Mouse (Mus musculus) neural tube, embryonic 15.5 days (tissue): ENCODE results near the gene Lgals2. TPM values are rescaled to one million over a fixed set of nuclear protein-coding genes. Genes with fewer than 3 reads are reported as not detected.

Source experiments
- ATAC-seq: fragments of 200-750 bp; cut with Nextera tagmentation; 2 replicates; pipeline ENCODE4 v1.8.0; 2017; ENCODE audit warnings: mild to moderate bottlenecking, moderate TSS enrichment, moderate library complexity; ENCODE audit not compliant: low FRiP score
- H3K27ac ChIP-seq: fragments of 300-500 bp; sonication (generic); replicated peaks from 2 replicates; pipeline ENCODE4 v1.5.1; 2015; ENCODE audit warnings: mild to moderate bottlenecking, inconsistent platforms
- H3K27me3 ChIP-seq: fragments of 300-500 bp; sonication (generic); replicated peaks from 2 replicates; pipeline ENCODE4 v1.6.1; 2015; ENCODE audit warnings: inconsistent platforms
- H3K36me3 ChIP-seq: fragments of 300-500 bp; sonication (generic); 2 replicates; pipeline ENCODE4 v1.6.1; 2015; ENCODE audit warnings: inconsistent platforms
- H3K4me1 ChIP-seq: fragments of 300-500 bp; sonication (generic); 2 replicates; pipeline ENCODE4 v1.6.1; 2015; ENCODE audit warnings: inconsistent platforms
- H3K4me2 ChIP-seq: fragments of 300-500 bp; sonication (generic); 2 replicates; pipeline ENCODE4 v1.6.1; 2015; ENCODE audit warnings: inconsistent platforms, mild to moderate bottlenecking, moderate library complexity
- H3K4me3 ChIP-seq: fragments of 300-500 bp; sonication (generic); replicated peaks from 2 replicates; pipeline ENCODE4 v1.5.1; 2015; ENCODE audit warnings: mild to moderate bottlenecking, inconsistent platforms
- H3K9ac ChIP-seq: fragments of 300-500 bp; sonication (generic); replicated peaks from 2 replicates; pipeline ENCODE4 v1.6.1; 2015; ENCODE audit warnings: mild to moderate bottlenecking, inconsistent platforms
- H3K9me3 ChIP-seq: fragments of 300-500 bp; sonication (generic); replicated peaks from 2 replicates; pipeline ENCODE4 v1.6.1; 2016; ENCODE audit warnings: inconsistent platforms
- WGBS: fragments of 180-500 bp; shearing (Covaris S2); methylation state at CpG from one replicate; pipeline ENCODE4 v1.1.7; 2015; ENCODE audit warnings: mixed read lengths; 5-methylcytosine and 5-hydroxymethylcytosine counted together
- polyA plus RNA-seq: library from polyadenylated mRNA; unstranded; fragments of >200 nt; fragmentation: Nextera tagmentation; extraction: Ambion mirVana; gene quantifications from 2 replicates; pipeline ENCODE4 v1.2.1, GENCODE M21; 2015

Lgals2 gene
- polyA plus RNA-seq: 26.1 TPM in 1 of 2 replicates, not detected in the other

DNA sequence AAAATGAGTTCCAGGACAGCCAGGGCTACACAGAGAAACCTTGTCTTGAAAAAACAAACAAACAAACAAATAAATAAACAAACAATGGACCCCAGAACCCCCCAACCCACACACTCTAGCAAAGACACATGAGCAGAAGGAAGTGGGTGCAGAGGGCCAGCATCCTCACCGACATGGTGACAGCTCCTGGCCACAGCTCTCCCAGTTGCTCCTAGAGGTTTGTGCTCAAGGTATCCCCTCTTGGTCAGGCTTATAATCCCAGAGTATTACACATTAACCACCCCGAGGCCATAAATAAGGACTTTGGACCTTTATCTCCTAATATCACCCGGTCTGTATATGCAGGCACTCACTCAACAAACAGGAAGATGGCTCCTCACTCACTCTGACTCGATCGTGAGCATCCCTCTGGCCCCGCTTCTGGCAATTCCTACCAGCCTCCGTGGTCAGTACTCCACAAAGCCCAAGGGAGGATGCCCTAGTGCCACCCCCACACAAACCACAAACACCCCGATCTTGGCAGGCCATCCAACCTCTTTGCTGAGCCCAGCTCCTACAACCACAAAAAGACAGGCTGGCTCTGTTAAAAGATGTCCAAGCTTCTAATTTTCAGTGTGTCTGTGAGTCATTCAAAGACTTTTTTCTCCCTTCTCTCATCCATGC lies at the start of gene Lgals2:
Gene Lgals2, minus strand, starts transcription at position 227 of the 663 bp plus-strand sequence.
- no peak within 1 kb of the TSS for H3K4me2 ChIP-seq
- WGBS: 75% methylated on average over 8 of the region's 8 CpGs
- ATAC-seq: no peak

GRCm38 (mm10) chr15:78903243-78903642 lies 47.9 kb upstream of the Lgals2 start:
- H3K27me3 ChIP-seq: peaks cover 29% of the 10 kb centered on the region
- H3K9me3 ChIP-seq: no peaks in the 10 kb centered on the region
- ATAC-seq: peak; percentile 25; the same call in 1 of the 2 replicates
- H3K4me3 ChIP-seq: no peak overlapping the region
- peaks cover 21% of the 10 kb centered on the region for H3K4me1 ChIP-seq
- H3K9ac ChIP-seq: no peak overlapping the region
- no peak overlapping the region for H3K4me2 ChIP-seq
- H3K27ac ChIP-seq: no peak overlapping the region
- WGBS: 3% methylated on average over 2 of the region's 2 CpGs
- H3K36me3 ChIP-seq: no peaks in the 10 kb centered on the region

More for the DNA sequence above, at the start of gene Lgals2:
- Histone ChIP-seq H3K9me3 (no peaks in the 10 kb centered on the region), H3K27me3 (no peaks in the 10 kb centered on the region), H3K27ac (no peak within 1 kb of the TSS), H3K4me1 (peaks cover 5% of the 10 kb centered on the region; the same call in 1 of the 2 replicates), H3K4me3 (no peak within 1 kb of the TSS), H3K9ac (no peak within 1 kb of the TSS), H3K36me3 (no peaks in the 10 kb centered on the region)

DNA sequence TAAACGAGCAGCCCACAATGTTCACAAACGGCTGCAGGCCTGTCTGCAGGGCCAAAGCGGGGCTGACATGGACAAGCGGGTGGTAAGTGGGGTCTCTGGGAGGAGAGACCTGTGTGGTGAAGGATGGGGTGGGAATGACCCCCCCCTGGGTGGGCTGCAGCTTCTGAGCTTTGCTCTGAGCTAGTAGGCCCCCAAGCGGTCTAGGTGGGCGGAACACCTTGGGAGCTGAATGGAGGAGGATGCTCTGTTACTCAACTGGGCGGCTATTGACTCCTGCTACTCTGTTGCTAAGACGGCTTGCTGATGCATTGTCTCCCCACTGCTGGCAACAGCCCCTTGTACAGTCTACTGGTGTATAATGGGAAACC lies 46.1 kb upstream of the Lgals2 start:
- Histone ChIP-seq H3K27me3 (peaks cover 31% of the 10 kb centered on the region), H3K4me3 (no peak overlapping the region), H3K4me2 (no peak overlapping the region), H3K9ac (no peak overlapping the region), H3K4me1 (peaks cover 21% of the 10 kb centered on the region), H3K27ac (no peak overlapping the region), H3K9me3 (no peaks in the 10 kb centered on the region), H3K36me3 (no peaks in the 10 kb centered on the region)
- no peak for ATAC-seq
- WGBS: 43% methylated on average over 8 of the region's 8 CpGs

GRCm38 (mm10) chr15:78900585-78901421 lies 45.5 kb upstream of the Lgals2 start:
- 22% methylated on average over 18 of the region's 18 CpGs for WGBS
- peak overlapping the region; percentile 68 for H3K9ac ChIP-seq

DNA sequence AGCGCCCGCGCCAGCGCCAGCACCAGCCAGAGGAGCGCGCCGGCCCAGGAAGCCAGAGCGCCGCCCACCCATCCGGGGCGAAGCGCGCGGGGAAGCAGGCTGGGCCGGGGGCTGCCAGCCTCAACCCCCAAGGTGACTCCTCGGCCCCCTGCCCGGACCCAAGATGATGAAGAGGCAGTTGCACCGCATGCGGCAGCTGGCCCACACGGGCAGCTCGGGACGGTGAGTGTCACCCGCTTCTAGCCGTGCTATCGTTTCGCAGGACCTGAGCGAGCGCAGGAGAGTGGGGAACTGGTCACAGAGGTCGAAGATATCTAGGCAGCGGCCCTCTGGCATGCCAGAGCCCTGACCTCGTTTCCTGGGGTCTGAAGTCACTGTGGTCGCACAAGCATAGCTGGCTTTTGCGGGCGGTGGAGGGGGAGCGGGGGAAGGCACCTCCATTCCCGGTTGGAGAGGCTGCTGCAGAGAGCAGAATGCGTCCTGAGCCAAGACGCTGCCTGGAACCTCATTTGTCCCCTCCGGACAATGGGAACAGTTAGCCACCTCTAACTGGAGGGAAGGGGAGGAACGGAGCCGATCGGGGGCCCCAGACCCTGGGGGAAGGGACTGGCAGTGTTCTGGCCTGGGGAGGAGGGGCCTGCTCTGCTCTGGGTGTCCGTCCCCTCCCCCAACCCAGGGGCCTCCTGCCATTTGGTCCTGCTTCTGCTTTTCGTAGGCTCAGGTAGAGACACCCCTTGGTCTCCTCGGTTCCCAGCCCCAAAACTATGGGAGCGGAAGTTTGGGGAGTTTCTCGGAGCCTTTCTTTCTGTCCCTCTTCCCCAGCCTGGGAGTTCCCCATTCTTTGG lies 44.6 kb upstream of the Lgals2 start, which contains the start of gene Sh3bp1:
Gene Sh3bp1, plus strand, starts transcription at position 29 of the 845 bp plus-strand sequence.
- peak within 1 kb of the TSS; percentile 68 for H3K9ac ChIP-seq
- H3K36me3 ChIP-seq: no peaks in the 10 kb centered on the region
- H3K4me1 ChIP-seq: peaks cover 25% of the 10 kb centered on the region
- ATAC-seq: no peak
- 2% methylated on average over 46 of the region's 47 CpGs for WGBS
- no peaks in the 10 kb centered on the region for H3K9me3 ChIP-seq
- H3K27me3 ChIP-seq: peaks cover 31% of the 10 kb centered on the region
- H3K4me2 ChIP-seq: peak within 1 kb of the TSS; percentile 95
- H3K27ac ChIP-seq: no peak within 1 kb of the TSS; the same call in 1 of the 2 replicates
- H3K4me3 ChIP-seq: peak within 1 kb of the TSS; percentile 60

More at GRCm38 (mm10) chr15:78900585-78901421, 45.5 kb upstream of the Lgals2 start:
- Histone ChIP-seq H3K4me1 (peaks cover 24% of the 10 kb centered on the region), H3K4me2 (peak overlapping the region; percentile 95), H3K36me3 (no peaks in the 10 kb centered on the region), H3K9me3 (no peaks in the 10 kb centered on the region), H3K27me3 (peaks cover 31% of the 10 kb centered on the region), H3K4me3 (peak overlapping the region; percentile 60), H3K27ac (no peak overlapping the region)
- no peak for ATAC-seq

- H3K4me2 ChIP-seq: peak within 1 kb of the TSS; percentile 95
- H3K4me3 ChIP-seq: peak within 1 kb of the TSS; percentile 60
- peaks cover 25% of the 10 kb centered on the region for H3K4me1 ChIP-seq
- H3K9ac ChIP-seq: peak within 1 kb of the TSS; percentile 68
- H3K27ac ChIP-seq: no peak within 1 kb of the TSS; the same call in 1 of the 2 replicates
- ATAC-seq: no peak
- 3% methylated on average over 20 of the region's 20 CpGs for WGBS
- peaks cover 31% of the 10 kb centered on the region for H3K27me3 ChIP-seq
- no peaks in the 10 kb centered on the region for H3K36me3 ChIP-seq
- H3K9me3 ChIP-seq: no peaks in the 10 kb centered on the region
Observed at GRCm38 (mm10) chr15:78899409-78899739, 44.0 kb upstream of the Lgals2 start, which contains the start of gene Gm49510. TSS of gene Gm49510 (plus strand) at chr15:78899667.

DNA sequence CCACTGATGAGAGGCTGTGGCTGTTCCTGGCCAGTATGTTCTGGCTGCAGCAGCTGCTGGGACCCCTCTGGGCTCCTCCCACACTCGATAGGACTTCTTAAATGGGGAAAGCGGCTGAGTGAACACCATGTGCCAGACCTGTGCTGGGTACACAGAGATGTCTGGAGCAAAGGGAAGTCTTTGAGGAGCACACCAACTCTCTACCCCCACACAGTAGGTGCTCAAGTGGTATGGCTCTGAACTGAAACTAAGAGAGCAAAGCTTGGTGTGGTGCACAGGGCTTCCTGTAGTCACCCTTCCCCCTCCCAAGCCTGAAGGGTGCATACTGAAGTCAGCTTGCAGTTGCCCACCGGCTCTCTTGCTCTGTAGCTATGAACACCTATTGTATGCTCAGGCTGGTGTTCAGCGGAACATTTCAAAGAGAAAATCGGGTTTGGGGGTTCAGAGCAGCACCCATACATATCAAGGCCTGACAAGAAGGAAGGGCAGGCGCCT lies 43.2 kb upstream of the Lgals2 start:
- Histone ChIP-seq H3K4me2 (no peak overlapping the region), H3K9ac (no peak overlapping the region)
- ATAC-seq: no peak

DNA sequence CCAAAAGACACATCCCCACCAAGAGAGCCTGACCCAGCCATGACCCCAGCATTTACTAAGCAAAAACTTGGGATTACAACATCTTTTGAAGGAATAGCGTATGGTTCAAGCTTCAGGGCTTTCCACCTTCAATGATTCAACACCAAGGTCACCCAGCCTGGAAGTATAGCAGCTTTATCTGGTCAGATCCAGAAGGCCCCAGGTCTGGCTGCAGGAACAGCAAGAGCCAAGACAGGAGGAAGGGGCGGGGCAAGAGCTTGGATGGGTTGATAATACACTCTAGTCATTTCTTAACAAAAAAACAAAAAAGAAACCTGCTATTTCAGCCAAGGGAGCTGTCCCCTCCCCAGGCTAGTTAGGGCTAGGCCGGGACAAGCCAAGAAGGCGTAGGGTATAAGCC lies 42.2 kb upstream of the Lgals2 start:
- Histone ChIP-seq H3K36me3 (peaks cover 5% of the 10 kb centered on the region), H3K27ac (no peak overlapping the region), H3K4me1 (peaks cover 29% of the 10 kb centered on the region), H3K27me3 (peaks cover 31% of the 10 kb centered on the region), H3K9ac (no peak overlapping the region), H3K4me3 (no peak overlapping the region), H3K4me2 (no peak overlapping the region), H3K9me3 (no peaks in the 10 kb centered on the region)
- no peak for ATAC-seq
- WGBS: 91% methylated on average over 4 of the region's 4 CpGs

More for the DNA sequence above, 43.2 kb upstream of the Lgals2 start:
- Histone ChIP-seq H3K36me3 (no peaks in the 10 kb centered on the region), H3K9me3 (no peaks in the 10 kb centered on the region), H3K27me3 (peaks cover 31% of the 10 kb centered on the region), H3K4me1 (peaks cover 32% of the 10 kb centered on the region), H3K4me3 (no peak overlapping the region), H3K27ac (no peak overlapping the region)
- WGBS: 50% methylated on average over 6 of the region's 6 CpGs

DNA sequence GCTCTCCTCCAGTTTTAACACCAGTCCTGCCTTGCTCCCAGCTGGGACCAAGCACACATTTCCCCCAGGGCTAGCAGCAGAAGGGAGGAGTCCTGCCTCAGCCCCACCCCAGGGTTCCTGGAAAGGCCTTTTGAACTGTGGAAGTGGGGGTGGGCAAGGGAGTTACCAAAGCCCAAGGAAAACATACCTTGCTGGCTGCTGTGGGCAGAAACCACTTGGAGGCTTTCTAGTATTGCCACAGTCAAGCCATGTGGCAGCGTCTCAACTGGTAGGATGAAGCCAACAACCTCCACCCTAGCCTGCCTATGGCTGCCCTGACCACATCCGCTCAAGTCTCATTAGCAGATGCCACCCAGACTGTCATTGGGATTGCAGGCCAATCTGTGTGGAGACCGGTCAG lies 40.8 kb upstream of the Lgals2 start:
- WGBS: 80% methylated on average over 3 of the region's 3 CpGs
- peaks cover 18% of the 10 kb centered on the region for H3K36me3 ChIP-seq
- H3K27me3 ChIP-seq: peaks cover 25% of the 10 kb centered on the region
- no peaks in the 10 kb centered on the region for H3K9me3 ChIP-seq
- H3K4me1 ChIP-seq: peaks cover 26% of the 10 kb centered on the region
- H3K4me2 ChIP-seq: no peak overlapping the region
- H3K27ac ChIP-seq: no peak overlapping the region
- no peak for ATAC-seq
- H3K4me3 ChIP-seq: no peak overlapping the region
- H3K9ac ChIP-seq: no peak overlapping the region

DNA sequence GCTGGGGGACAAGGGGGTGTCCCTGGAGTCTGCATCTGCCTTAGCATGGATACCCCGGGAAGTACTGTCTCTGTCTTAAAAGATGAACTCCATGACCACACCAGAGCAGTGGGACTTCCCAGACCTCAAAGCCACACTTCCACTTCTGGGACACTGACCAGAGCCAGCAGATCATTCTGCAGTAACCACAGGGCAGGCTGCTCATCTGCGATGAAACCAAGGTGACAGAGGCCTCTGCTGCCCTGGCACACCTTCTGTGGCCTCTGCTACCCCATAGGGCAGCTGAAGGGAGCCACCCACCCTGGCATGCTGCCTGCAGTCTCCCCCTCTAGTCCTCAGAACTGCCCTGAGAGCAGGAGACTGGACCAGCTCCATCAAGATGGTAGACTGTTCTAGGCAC lies 40.4 kb upstream of the Lgals2 start:
- WGBS: 89% methylated on average over 2 of the region's 2 CpGs
- H3K36me3 ChIP-seq: peaks cover 22% of the 10 kb centered on the region
- no peak overlapping the region for H3K9ac ChIP-seq

GRCm38 (mm10) chr15:78894726-78895125 lies 39.4 kb upstream of the Lgals2 start:
- 80% methylated on average over 13 of the region's 13 CpGs for WGBS
- peaks cover 24% of the 10 kb centered on the region for H3K36me3 ChIP-seq
- H3K27ac ChIP-seq: 0 out of 2 replicates have a peak overlapping the region, but pooled peaks have one; percentile 34
- no peaks in the 10 kb centered on the region for H3K9me3 ChIP-seq
- peaks cover 17% of the 10 kb centered on the region for H3K4me1 ChIP-seq
- no peak overlapping the region for H3K4me2 ChIP-seq
- ATAC-seq: no peak
- H3K4me3 ChIP-seq: no peak overlapping the region
- H3K27me3 ChIP-seq: peaks cover 14% of the 10 kb centered on the region
- H3K9ac ChIP-seq: no peak overlapping the region

More for the DNA sequence above, 40.4 kb upstream of the Lgals2 start:
- Histone ChIP-seq H3K27me3 (peaks cover 21% of the 10 kb centered on the region), H3K9me3 (no peaks in the 10 kb centered on the region), H3K4me1 (peaks cover 24% of the 10 kb centered on the region), H3K4me3 (no peak overlapping the region), H3K27ac (no peak overlapping the region), H3K4me2 (no peak overlapping the region)
- ATAC-seq: no peak
